Mouse (Mus musculus): Measurements from ENCODE around the gene Tmem273.

DNA sequence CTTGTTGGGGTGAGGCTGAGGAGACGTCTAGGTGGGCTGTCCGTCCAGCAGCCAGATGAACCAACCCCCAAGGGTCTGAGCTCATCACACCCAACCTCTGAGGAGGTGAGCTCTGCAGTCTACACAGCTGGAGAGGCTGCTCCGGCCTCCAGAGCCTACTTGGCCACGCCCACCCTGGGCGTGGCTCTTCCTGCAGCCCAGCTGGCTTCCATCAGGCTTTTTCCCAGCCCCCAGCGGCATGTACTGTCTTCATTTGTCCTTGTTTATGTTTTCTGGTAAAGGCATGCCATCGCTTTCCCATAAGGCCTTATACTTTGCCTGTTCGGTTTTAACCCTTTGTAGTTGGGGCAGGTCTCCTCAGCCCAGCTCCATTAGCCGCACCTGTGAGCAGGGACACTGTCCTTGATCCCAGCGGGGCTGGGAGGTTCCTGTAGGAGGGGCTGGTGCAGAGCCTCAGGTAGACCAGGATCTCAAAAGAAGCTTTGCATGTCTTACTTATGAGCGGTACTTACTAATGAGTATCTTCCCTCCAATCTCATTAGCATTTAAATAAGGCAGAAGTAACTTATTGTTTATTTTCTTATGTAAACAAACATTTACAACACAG is 39.8 kb downstream of the Tmem273 start:
- peak; percentile 75 for TF ChIP-seq EP300 (IDR thresholded peaks at IDR 0.05)
- no peak for TF ChIP-seq CTCF (IDR thresholded peaks at IDR 0.05)
